Mouse (Mus musculus) liver, embryonic 14.5 days (tissue): ENCODE results near the gene Snx10.

Experiments
- CTCF ChIP-seq: IDR thresholded peaks from 2 replicates; pipeline ENCODE4 v1.5.1; 2016; ENCODE audit warnings: antibody characterized with exemption, low read depth, control low read depth
- EP300 ChIP-seq: IDR thresholded peaks from 2 replicates; pipeline ENCODE4 v1.6.1; 2016; ENCODE audit warnings: antibody characterized with exemption, low read depth

- no peak for TF ChIP-seq EP300
- peak; percentile 70 for TF ChIP-seq CTCF
These were observed 13.6 kb upstream of the Snx10 start for GRCm38 (mm10) chr6:51510094-51510493.
